Mouse (Mus musculus) lung, postnatal 0 days (tissue): ENCODE results near the gene Cap1.

Source experiments
- CTCF ChIP-seq: IDR thresholded peaks from 2 replicates; pipeline ENCODE4 v1.5.1; 2016; ENCODE audit warnings: antibody characterized with exemption, mild to moderate bottlenecking
- EP300 ChIP-seq: IDR thresholded peaks from 2 replicates; pipeline ENCODE4 v1.6.1; 2016; ENCODE audit warnings: antibody characterized with exemption, mild to moderate bottlenecking, control low read depth

DNA sequence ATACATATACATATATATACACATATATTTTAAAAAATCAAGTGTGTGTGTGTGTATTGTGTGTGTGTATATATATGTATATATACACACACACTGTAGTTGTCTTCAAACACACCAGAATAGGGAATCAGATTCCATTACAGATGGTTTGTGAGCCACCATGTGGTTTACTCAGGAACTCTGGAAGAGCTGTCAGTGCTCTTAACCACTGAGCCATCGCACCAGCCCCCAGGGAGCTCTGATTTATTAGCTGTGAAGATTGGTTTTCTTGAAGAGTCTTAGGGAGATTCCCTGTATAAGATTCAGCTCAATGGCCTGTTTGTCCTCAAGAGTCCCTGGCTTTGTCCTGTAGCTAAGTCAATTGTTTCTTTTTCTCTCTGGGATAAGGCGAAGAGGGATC, 47.9 kb downstream of the Cap1 start:
- TF ChIP-seq CTCF (no peak), EP300 (no peak)
